Mouse (Mus musculus) embryonic facial prominence, embryonic 12.5 days (tissue): ENCODE results near the gene Ccdc167. TPM values are rescaled to one million over a fixed set of nuclear protein-coding genes. Genes with fewer than 3 reads are reported as not detected.

Experiments
- ATAC-seq: fragments of 200-750 bp; cut with Nextera tagmentation; 2 replicates; pipeline ENCODE4 v1.8.0; 2017; ENCODE audit not compliant: insufficient number of reproducible peaks, insufficient read depth, low FRiP score, low TSS enrichment
- H3K27ac ChIP-seq: fragments of 300-500 bp; sonication (generic); 2 replicates; pipeline ENCODE4 v1.5.1; 2016; ENCODE audit warnings: mild to moderate bottlenecking
- H3K27me3 ChIP-seq: fragments of 300-500 bp; sonication (generic); 2 replicates; pipeline ENCODE4 v1.6.1; 2016; ENCODE audit warnings: mild to moderate bottlenecking, moderate library complexity
- H3K36me3 ChIP-seq: fragments of 300-500 bp; sonication (generic); 2 replicates; pipeline ENCODE4 v1.6.1; 2016; ENCODE audit warnings: mild to moderate bottlenecking
- H3K4me1 ChIP-seq: fragments of 300-500 bp; sonication (generic); 2 replicates; pipeline ENCODE4 v1.6.1; 2016
- H3K4me2 ChIP-seq: fragments of 300-500 bp; sonication (generic); replicated peaks from 2 replicates; pipeline ENCODE4 v1.6.1; 2016; ENCODE audit warnings: mild to moderate bottlenecking, moderate library complexity
- H3K4me3 ChIP-seq: fragments of 300-500 bp; sonication (generic); 2 replicates; pipeline ENCODE4 v1.5.1; 2016; ENCODE audit warnings: mild to moderate bottlenecking
- H3K9ac ChIP-seq: fragments of 300-500 bp; sonication (generic); 2 replicates; pipeline ENCODE4 v1.6.1; 2016; ENCODE audit warnings: mild to moderate bottlenecking, moderate library complexity
- H3K9me3 ChIP-seq: fragments of 300-500 bp; sonication (generic); 2 replicates; pipeline ENCODE4 v1.6.1; 2016; ENCODE audit warnings: mild to moderate bottlenecking, moderate library complexity
- WGBS: fragments of 180-500 bp; shearing (Covaris S2); methylation state at CpG from one replicate; pipeline ENCODE4 v1.1.7; 2016; 5-methylcytosine and 5-hydroxymethylcytosine counted together
- polyA plus RNA-seq: library from polyadenylated mRNA; unstranded; fragments of >200 nt; fragmentation: Nextera tagmentation; extraction: Ambion mirVana; gene quantifications from 2 replicates; pipeline ENCODE4 v1.2.1, GENCODE M21; 2016

Ccdc167 gene
- 15.3 and 15.9 TPM in 2 replicates for polyA plus RNA-seq

- Histone ChIP-seq H3K36me3 (0 out of 2 replicates have a peak, but pooled peaks cover 5% of the 10 kb centered on the region), H3K4me3 (peak within 1 kb of the TSS; percentile 49), H3K27me3 (no peaks in the 10 kb centered on the region), H3K4me1 (peaks cover 7% of the 10 kb centered on the region; the same call in 1 of the 2 replicates), H3K9ac (peak within 1 kb of the TSS; percentile 61), H3K27ac (peak within 1 kb of the TSS; percentile 17; the same call in 1 of the 2 replicates), H3K9me3 (no peaks in the 10 kb centered on the region), H3K4me2 (peak within 1 kb of the TSS; percentile 77)
- peak; percentile 92 for ATAC-seq
- 5% methylated on average over 41 of the region's 41 CpGs for WGBS
These were observed at the start of gene Ccdc167 for GRCm38 (mm10) chr17:29716732-29717445. Gene Ccdc167, minus strand, starts transcription at chr17:29717044.

DNA sequence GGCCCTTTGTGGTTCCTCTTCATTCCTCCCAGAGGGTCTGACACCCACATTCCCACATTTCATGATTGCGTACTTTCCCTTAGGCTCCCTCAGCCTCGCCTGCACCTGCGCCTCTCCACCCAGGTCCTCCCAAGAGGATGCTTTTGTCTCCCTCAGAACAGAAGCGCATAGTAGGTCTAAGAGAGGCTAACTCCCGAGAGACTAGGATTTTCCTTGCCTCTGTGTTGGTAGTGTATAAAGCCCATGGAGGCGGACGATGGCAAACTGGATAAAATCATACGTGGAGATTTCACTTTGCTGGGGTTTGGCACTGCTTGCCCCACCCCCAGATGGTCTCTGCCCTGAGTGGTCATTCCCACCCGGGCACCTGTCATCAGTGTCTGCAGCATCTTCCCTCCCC lies 48.5 kb upstream of the Ccdc167 start:
- Histone ChIP-seq H3K9me3 (no peaks in the 10 kb centered on the region), H3K27ac (no peak overlapping the region), H3K4me1 (peaks cover 3% of the 10 kb centered on the region; the same call in 1 of the 2 replicates), H3K4me3 (no peak overlapping the region), H3K4me2 (no peak overlapping the region), H3K27me3 (no peaks in the 10 kb centered on the region), H3K9ac (no peak overlapping the region), H3K36me3 (no peaks in the 10 kb centered on the region)
- no peak for ATAC-seq
- 85% methylated on average over 9 of the region's 9 CpGs for WGBS

DNA sequence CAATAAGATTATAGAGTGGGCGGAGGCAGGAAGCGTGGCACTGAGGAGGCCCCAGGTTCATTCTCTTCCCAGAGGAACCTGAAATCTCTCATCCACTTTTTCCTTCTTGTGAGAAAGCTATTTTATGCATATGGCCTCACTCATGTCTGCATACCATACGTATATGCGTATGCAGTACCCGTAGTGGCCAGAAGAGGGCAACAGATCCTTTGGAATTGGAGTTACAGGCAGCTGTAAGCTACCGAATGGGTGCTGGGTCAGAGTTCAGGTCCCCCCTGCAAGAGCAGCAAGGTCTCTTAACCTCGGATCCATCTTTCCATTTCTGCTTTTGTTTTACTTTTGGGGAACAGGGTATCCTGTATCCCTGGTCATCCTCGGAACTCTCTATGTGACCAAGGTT lies 45.7 kb upstream of the Ccdc167 start:
- Histone ChIP-seq H3K27ac (no peak overlapping the region), H3K36me3 (no peaks in the 10 kb centered on the region), H3K4me3 (no peak overlapping the region), H3K9ac (no peak overlapping the region), H3K4me2 (no peak overlapping the region), H3K4me1 (peaks cover 3% of the 10 kb centered on the region; the same call in 1 of the 2 replicates), H3K27me3 (no peaks in the 10 kb centered on the region), H3K9me3 (no peaks in the 10 kb centered on the region)
- WGBS = 76% methylated on average over 8 of the region's 8 CpGs
- ATAC-seq = no peak

- no peak overlapping the region for H3K4me2 ChIP-seq
- H3K27ac ChIP-seq = no peak overlapping the region
- H3K4me1 ChIP-seq = peaks cover 3% of the 10 kb centered on the region; the same call in 1 of the 2 replicates
- WGBS = 78% methylated on average over 9 of the region's 9 CpGs
- no peak for ATAC-seq
- H3K36me3 ChIP-seq = no peaks in the 10 kb centered on the region
- no peak overlapping the region for H3K4me3 ChIP-seq
- H3K27me3 ChIP-seq = no peaks in the 10 kb centered on the region
- no peaks in the 10 kb centered on the region for H3K9me3 ChIP-seq
- no peak overlapping the region for H3K9ac ChIP-seq
These were observed 45.1 kb upstream of the Ccdc167 start for GRCm38 (mm10) chr17:29761938-29762337.

GRCm38 (mm10) chr17:29760404-29761375 lies 43.8 kb upstream of the Ccdc167 start:
- Histone ChIP-seq H3K9me3 (no peaks in the 10 kb centered on the region), H3K27ac (no peak overlapping the region), H3K4me3 (no peak overlapping the region), H3K9ac (no peak overlapping the region), H3K36me3 (no peaks in the 10 kb centered on the region), H3K4me2 (no peak overlapping the region), H3K27me3 (no peaks in the 10 kb centered on the region), H3K4me1 (no peaks in the 10 kb centered on the region)
- ATAC-seq = no peak
- 85% methylated on average over 21 of the region's 21 CpGs for WGBS

DNA sequence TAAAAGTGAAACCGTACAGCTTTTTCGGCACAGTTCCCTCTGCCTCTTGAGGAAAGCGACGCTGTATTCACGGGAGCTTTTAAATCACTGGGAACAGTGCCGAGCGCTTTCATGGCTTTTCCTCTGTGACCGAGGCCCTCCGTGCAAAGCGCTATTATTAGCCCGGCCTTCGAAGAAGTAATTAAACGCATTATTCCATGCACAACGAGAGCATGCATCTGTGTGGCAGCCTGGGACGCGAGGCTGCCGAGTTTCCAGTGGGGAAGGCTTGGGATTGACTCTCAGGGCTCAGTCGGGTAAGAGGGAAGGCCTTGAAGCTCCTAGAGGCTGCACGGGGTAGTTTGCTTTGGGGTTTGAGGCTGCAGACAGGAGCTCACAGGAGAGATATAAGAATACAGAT lies 43.1 kb upstream of the Ccdc167 start:
- no peaks in the 10 kb centered on the region for H3K9me3 ChIP-seq
- no peak overlapping the region for H3K27ac ChIP-seq
- no peak overlapping the region for H3K4me2 ChIP-seq
- H3K9ac ChIP-seq = no peak overlapping the region
- no peak overlapping the region for H3K4me3 ChIP-seq
- WGBS = 82% methylated on average over 19 of the region's 19 CpGs
- no peaks in the 10 kb centered on the region for H3K36me3 ChIP-seq
- no peaks in the 10 kb centered on the region for H3K27me3 ChIP-seq
- ATAC-seq = no peak
- no peaks in the 10 kb centered on the region for H3K4me1 ChIP-seq

DNA sequence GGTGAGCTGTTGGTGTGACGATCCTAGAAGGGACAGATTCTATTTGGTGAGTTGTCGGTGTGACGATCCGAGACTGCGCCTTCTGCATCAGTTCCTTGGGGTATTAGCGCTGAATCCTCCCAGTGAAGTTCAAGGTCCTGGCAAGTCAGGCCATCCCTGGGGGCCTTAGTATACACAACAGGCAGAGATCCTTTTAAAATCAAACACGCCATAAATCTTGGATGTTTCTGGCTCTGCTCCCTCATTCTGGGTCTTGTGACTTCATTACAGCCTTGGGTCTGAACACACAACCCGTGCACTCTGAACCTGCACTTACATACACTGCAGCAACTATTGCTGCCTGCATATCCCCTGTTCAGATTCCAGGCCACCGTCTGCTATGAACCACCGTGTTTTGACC lies 39.5 kb upstream of the Ccdc167 start:
- Histone ChIP-seq H3K27ac (no peak overlapping the region), H3K4me1 (0 out of 2 replicates have a peak, but pooled peaks cover under 1% of the 10 kb centered on the region), H3K9me3 (no peaks in the 10 kb centered on the region), H3K27me3 (no peaks in the 10 kb centered on the region), H3K4me3 (no peak overlapping the region), H3K36me3 (no peaks in the 10 kb centered on the region), H3K4me2 (no peak overlapping the region), H3K9ac (no peak overlapping the region)
- ATAC-seq = no peak
- 88% methylated on average over 10 of the region's 10 CpGs for WGBS

GRCm38 (mm10) chr17:29754510-29754909 lies 37.7 kb upstream of the Ccdc167 start:
- WGBS = 48% methylated on average over 4 of the region's 4 CpGs
- no peak for ATAC-seq
- Histone ChIP-seq H3K4me3 (no peak overlapping the region), H3K27me3 (0 out of 2 replicates have a peak, but pooled peaks cover 5% of the 10 kb centered on the region), H3K9me3 (no peaks in the 10 kb centered on the region), H3K36me3 (no peaks in the 10 kb centered on the region), H3K27ac (no peak overlapping the region), H3K4me2 (no peak overlapping the region), H3K4me1 (peaks cover 12% of the 10 kb centered on the region; the same call in 1 of the 2 replicates), H3K9ac (no peak overlapping the region)

DNA sequence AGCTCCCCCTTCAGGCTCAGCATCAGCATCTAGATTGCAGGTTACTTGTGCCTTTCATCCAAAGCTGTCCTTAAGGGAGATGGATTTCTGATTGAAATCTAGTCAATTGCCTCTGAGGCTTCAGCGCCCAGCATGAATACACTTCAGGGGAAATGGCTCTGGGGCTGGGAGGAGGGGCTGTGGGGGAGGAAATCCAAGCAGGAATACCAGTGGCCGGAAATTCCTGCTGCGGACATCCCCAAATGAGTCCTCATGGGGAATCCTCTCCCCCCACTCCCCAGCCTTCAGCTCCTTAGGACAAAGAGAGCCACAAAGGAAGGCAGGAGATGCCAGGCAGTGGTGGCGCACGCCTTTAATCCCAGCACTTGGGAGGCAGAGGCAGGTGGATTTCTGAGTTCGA lies 30.6 kb upstream of the Ccdc167 start:
- 57% methylated on average over 6 of the region's 6 CpGs for WGBS
- Histone ChIP-seq H3K9me3 (no peaks in the 10 kb centered on the region), H3K36me3 (no peaks in the 10 kb centered on the region), H3K4me1 (peaks cover 20% of the 10 kb centered on the region), H3K27ac (no peak overlapping the region), H3K9ac (no peak overlapping the region), H3K27me3 (peaks cover 12% of the 10 kb centered on the region; the same call in 1 of the 2 replicates), H3K4me2 (no peak overlapping the region), H3K4me3 (no peak overlapping the region)
- ATAC-seq = no peak

GRCm38 (mm10) chr17:29737849-29738804 lies 21.3 kb upstream of the Ccdc167 start:
- no peak overlapping the region for H3K4me2 ChIP-seq
- H3K27ac ChIP-seq = no peak overlapping the region
- H3K27me3 ChIP-seq = no peaks in the 10 kb centered on the region
- H3K4me3 ChIP-seq = no peak overlapping the region
- H3K4me1 ChIP-seq = peaks cover 20% of the 10 kb centered on the region; the same call in 1 of the 2 replicates
- ATAC-seq = no peak
- H3K9ac ChIP-seq = no peak overlapping the region
- WGBS = 59% methylated on average over 22 of the region's 22 CpGs
- no peaks in the 10 kb centered on the region for H3K9me3 ChIP-seq
- no peaks in the 10 kb centered on the region for H3K36me3 ChIP-seq
